ENCODE assay signal across 8 mouse cellular contexts in the genomic region with DNA sequence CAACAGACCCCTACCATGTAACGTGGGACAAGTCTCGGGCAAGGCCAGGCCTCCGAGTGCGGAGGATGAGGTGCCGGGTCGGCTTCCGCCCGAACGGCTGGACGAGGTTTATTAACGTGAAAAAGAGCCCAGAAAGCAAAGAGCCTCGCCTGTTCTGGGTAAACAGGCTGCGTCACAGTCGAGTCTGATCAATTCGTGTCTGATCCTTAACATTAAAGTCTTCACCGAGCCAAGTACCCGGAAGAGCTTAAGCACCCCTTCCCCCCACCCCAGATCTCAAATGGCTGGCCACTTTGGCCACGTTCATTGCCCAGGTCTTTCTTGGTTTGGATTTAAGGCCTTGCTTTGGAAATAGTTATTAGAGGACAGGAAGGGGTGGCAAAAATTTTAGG. TPM values are rescaled to one million over a fixed set of nuclear protein-coding genes. Genes with fewer than 3 reads are reported as not detected.
A peak's percentile ranks its signal among the peaks of the same experiment; 100 is the strongest.
DNase-seq lines count a peak whose midpoint lies in the region; ATAC-seq and TF ChIP-seq lines count a peak whose summit lies in the region.

No protein-coding gene starts in this region.

- under 1% methylated on average over 18 of the region's 18 CpGs for WGBS in heart, embryonic 14.5 days
- WGBS in forebrain, embryonic 14.5 days, result 1% methylated on average over 18 of the region's 18 CpGs
- 0% methylated on average over 18 of the region's 18 CpGs for WGBS in liver, postnatal 0 days (ENCODE audit: insufficient replicate concordance)

- DNase-seq in heart, postnatal 10 days, result no peak
- DNase-seq in forebrain, embryonic 14.5 days (ENCODE audit: low spot score), result no peak
- DNase-seq in liver, postnatal 0 days, result no peak
- DNase-seq in cerebellum, postnatal 36 days, result no peak
- no peak for DNase-seq in adrenal gland, postnatal 14 days
- DNase-seq in left cerebral cortex, adult 18-20 months (ENCODE audit: low spot score in 2 of 2), result no peak

- peaks cover 35% of the 10 kb centered on the region for H3K36me3 ChIP-seq in heart, embryonic 14.5 days (ENCODE audit: control insufficient read depth, insufficient read depth, low read length)
- H3K36me3 ChIP-seq in ES-Bruce4 (ENCODE audit: control insufficient read depth, insufficient read depth, low read length, poor library complexity, severe bottlenecking), result peaks cover 37% of the 10 kb centered on the region
- peaks cover 35% of the 10 kb centered on the region for H3K36me3 ChIP-seq in forebrain, embryonic 14.5 days (ENCODE audit: control insufficient read depth, insufficient read depth, low read length)
- peaks cover 33% of the 10 kb centered on the region for H3K36me3 ChIP-seq in liver, postnatal 0 days (replicated peaks; ENCODE audit: insufficient read depth, low read length)

- peak overlapping the region; percentile 86 to 95 for H3K4me3 ChIP-seq in heart, embryonic 14.5 days (ENCODE audit: control insufficient read depth in 1 of 2, insufficient read depth in 1 of 2, low read depth in 1 of 2, low read length in 2 of 2)
- H3K4me3 ChIP-seq in ES-Bruce4 (ENCODE audit: low read depth, low read length), result peak overlapping the region; percentile 96
- peak overlapping the region; percentile 99 for H3K4me3 ChIP-seq in forebrain, embryonic 14.5 days (ENCODE audit: low read depth, low read length)
- peak overlapping the region; percentile 83 for H3K4me3 ChIP-seq in liver, postnatal 0 days (ENCODE audit: low read depth, low read length)

- H3K4me1 ChIP-seq in heart, embryonic 14.5 days (ENCODE audit: control insufficient read depth in 2 of 2, insufficient read depth in 2 of 2, low read length in 2 of 2), result peaks cover 7 to 8% of the 10 kb centered on the region in 2 experiments
- H3K4me1 ChIP-seq in ES-Bruce4 (ENCODE audit: control insufficient read depth, insufficient read depth, low read length), result peaks cover 1% of the 10 kb centered on the region
- H3K4me1 ChIP-seq in forebrain, embryonic 14.5 days (ENCODE audit: control insufficient read depth, insufficient read depth, low read length), result peaks cover 15% of the 10 kb centered on the region
- peaks cover 8% of the 10 kb centered on the region for H3K4me1 ChIP-seq in liver, postnatal 0 days (ENCODE audit: insufficient read depth)

- H3K9me3 ChIP-seq in heart, embryonic 14.5 days (ENCODE audit: control insufficient read depth, low read length), result no peaks in the 10 kb centered on the region
- H3K9me3 ChIP-seq in ES-Bruce4 (replicated peaks; ENCODE audit: control insufficient read depth, insufficient read depth, low read length, poor library complexity, severe bottlenecking), result no peaks in the 10 kb centered on the region
- no peaks in the 10 kb centered on the region for H3K9me3 ChIP-seq in forebrain, embryonic 14.5 days (replicated peaks; ENCODE audit: control insufficient read depth, low read length)
- H3K9me3 ChIP-seq in liver, postnatal 0 days (ENCODE audit: low read length), result no peaks in the 10 kb centered on the region

- intact Hi-C loops in heart, postnatal 10 days (cut with DNase I), result no loop called here

- no peak for ATAC-seq in heart, embryonic 14.5 days (ENCODE audit: insufficient number of reproducible peaks, insufficient read depth, low FRiP score, low read depth)
- no peak for ATAC-seq in forebrain, embryonic 14.5 days
- peak; percentile 7; the same call in 1 of the 2 replicates for ATAC-seq in liver, postnatal 0 days

- H3K4me2 ChIP-seq in heart, embryonic 14.5 days (ENCODE audit: low read length), result peak overlapping the region; percentile 96
- peak overlapping the region; percentile 97 for H3K4me2 ChIP-seq in forebrain, embryonic 14.5 days (ENCODE audit: low read length)
- H3K4me2 ChIP-seq in liver, postnatal 0 days (ENCODE audit: low read depth, low read length), result peak overlapping the region; percentile 93

- TF ChIP-seq POLR2A in ES-Bruce4 (IDR thresholded peaks at IDR 0.05; ENCODE audit: insufficient read depth, low read length), result no peak

- TF ChIP-seq CTCF in ES-Bruce4 (IDR thresholded peaks at IDR 0.05; ENCODE audit: low read depth, low read length), result no peak
- TF ChIP-seq CTCF in liver, postnatal 0 days (IDR thresholded peaks at IDR 0.05; ENCODE audit: low read depth), result no peak

- peak overlapping the region; percentile 85 to 91 for H3K27ac ChIP-seq in heart, embryonic 14.5 days (replicated peaks in 1 of 2; ENCODE audit: control insufficient read depth in 1 of 2, insufficient read depth in 1 of 2, low read depth in 2 of 2, low read length in 2 of 2)
- peak overlapping the region; percentile 20 for H3K27ac ChIP-seq in ES-Bruce4 (ENCODE audit: insufficient read depth, low read length)
- H3K27ac ChIP-seq in forebrain, embryonic 14.5 days (ENCODE audit: low read depth, low read length), result peak overlapping the region; percentile 74
- peak overlapping the region; percentile 84 for H3K27ac ChIP-seq in liver, postnatal 0 days (ENCODE audit: low read depth)

- H3K27me3 ChIP-seq in heart, embryonic 14.5 days (ENCODE audit: control insufficient read depth, insufficient read depth, low read length), result no peaks in the 10 kb centered on the region
- H3K27me3 ChIP-seq in ES-Bruce4 (ENCODE audit: control insufficient read depth, insufficient read depth, low read length, poor library complexity, severe bottlenecking), result no peaks in the 10 kb centered on the region
- no peaks in the 10 kb centered on the region for H3K27me3 ChIP-seq in forebrain, embryonic 14.5 days (replicated peaks; ENCODE audit: control insufficient read depth, insufficient read depth, low read length)
- no peaks in the 10 kb centered on the region for H3K27me3 ChIP-seq in liver, postnatal 0 days (ENCODE audit: insufficient read depth, low read length)

- peak overlapping the region; percentile 97 for H3K9ac ChIP-seq in heart, embryonic 14.5 days (ENCODE audit: low read length)
- H3K9ac ChIP-seq in ES-Bruce4 (ENCODE audit: low read depth, poor library complexity, severe bottlenecking), result peak overlapping the region; percentile 93
- peak overlapping the region; percentile 99 for H3K9ac ChIP-seq in forebrain, embryonic 14.5 days (ENCODE audit: low read length)
- peak overlapping the region; percentile 90 for H3K9ac ChIP-seq in liver, postnatal 0 days (replicated peaks)

- TF ChIP-seq EP300 in ES-Bruce4 (IDR thresholded peaks at IDR 0.05; ENCODE audit: insufficient read depth, low read depth, low read length), result no peak
- no peak for TF ChIP-seq EP300 in liver, postnatal 0 days (IDR thresholded peaks at IDR 0.05; ENCODE audit: low read depth)

RNA-seq across cellular contexts. Expression of gene Rpl19, which starts 0.8 kb away (rescaled TPM):
- polyA plus RNA-seq in heart, embryonic 14.5 days (2014; fragmentation: Nextera tagmentation; extraction: Ambion mirVana), result 721 and 767 TPM in 2 replicates
- total RNA-seq in heart, postnatal 10 days (2021), result 100 to 1,000 TPM; 713 to 718 TPM
- 2,020 and 2,244 TPM in 2 replicates for polyA plus RNA-seq in ES-Bruce4 (2011; ENCODE audit: insufficient read depth, insufficient read length, low read depth, missing spikeins)
- 787 and 932 TPM in 2 replicates for polyA plus RNA-seq in forebrain, embryonic 14.5 days (2014; fragmentation: Nextera tagmentation; extraction: Ambion mirVana)
- 568 TPM in 2 replicates for polyA plus RNA-seq in liver, postnatal 0 days (2015; fragmentation: Nextera tagmentation; extraction: Ambion mirVana)
- total RNA-seq in adrenal gland, postnatal 14 days (2021), result 1,235 and 1,395 TPM in 2 replicates
- total RNA-seq in left cerebral cortex, adult 18-20 months (2021), result 100 to 1,000 TPM; 627 to 650 TPM

RNA-seq across cellular contexts. Expression of gene Cacnb1, which starts 4.5 kb away (rescaled TPM):
- 7.1 and 7.9 TPM in 2 replicates for polyA plus RNA-seq in heart, embryonic 14.5 days (2014; fragmentation: Nextera tagmentation; extraction: Ambion mirVana)
- 1 to 10 TPM; 7.4 to 8.0 TPM for total RNA-seq in heart, postnatal 10 days (2021)
- polyA plus RNA-seq in ES-Bruce4 (2011; ENCODE audit: insufficient read depth, insufficient read length, low read depth, missing spikeins), result 5.2 and 6.3 TPM in 2 replicates
- polyA plus RNA-seq in forebrain, embryonic 14.5 days (2014; fragmentation: Nextera tagmentation; extraction: Ambion mirVana), result 22.1 and 29.2 TPM in 2 replicates
- polyA plus RNA-seq in liver, postnatal 0 days (2015; fragmentation: Nextera tagmentation; extraction: Ambion mirVana), result 0.23 and 0.77 TPM in 2 replicates
- total RNA-seq in adrenal gland, postnatal 14 days (2021), result 7.8 and 10.4 TPM in 2 replicates
- total RNA-seq in left cerebral cortex, adult 18-20 months (2021), result 100 to 1,000 TPM; 154 to 170 TPM

RNA-seq across cellular contexts. Expression of gene Stac2, which starts 26.0 kb away (rescaled TPM):
- 0.59 and 0.78 TPM in 2 replicates for polyA plus RNA-seq in heart, embryonic 14.5 days (2014; fragmentation: Nextera tagmentation; extraction: Ambion mirVana)
- under 1 TPM; 0.31 to 0.42 TPM for total RNA-seq in heart, postnatal 10 days (2021)
- 5.6 and 9.6 TPM in 2 replicates for polyA plus RNA-seq in ES-Bruce4 (2011; ENCODE audit: insufficient read depth, insufficient read length, low read depth, missing spikeins)
- 1.1 and 2.4 TPM in 2 replicates for polyA plus RNA-seq in forebrain, embryonic 14.5 days (2014; fragmentation: Nextera tagmentation; extraction: Ambion mirVana)
- polyA plus RNA-seq in liver, postnatal 0 days (2015; fragmentation: Nextera tagmentation; extraction: Ambion mirVana), result 0.07 and 0.13 TPM in 2 replicates
- 3.1 and 3.7 TPM in 2 replicates for total RNA-seq in adrenal gland, postnatal 14 days (2021)
- total RNA-seq in left cerebral cortex, adult 18-20 months (2021), result 100 to 1,000 TPM in 1 of 2 experiments, 10 to 100 TPM in 1; 86.3 to 109 TPM

RNA-seq across cellular contexts. Expression of gene Arl5c, which starts 31.3 kb away (rescaled TPM):
- 3.2 and 4.0 TPM in 2 replicates for polyA plus RNA-seq in heart, embryonic 14.5 days (2014; fragmentation: Nextera tagmentation; extraction: Ambion mirVana)
- total RNA-seq in heart, postnatal 10 days (2021), result 1 to 10 TPM; 1.6 to 1.7 TPM
- 2.8 and 3.6 TPM in 2 replicates for polyA plus RNA-seq in ES-Bruce4 (2011; ENCODE audit: insufficient read depth, insufficient read length, low read depth, missing spikeins)
- 2.8 and 4.8 TPM in 2 replicates for polyA plus RNA-seq in forebrain, embryonic 14.5 days (2014; fragmentation: Nextera tagmentation; extraction: Ambion mirVana)
- polyA plus RNA-seq in liver, postnatal 0 days (2015; fragmentation: Nextera tagmentation; extraction: Ambion mirVana), result 9.9 and 10.0 TPM in 2 replicates
- 1.1 and 4.4 TPM in 2 replicates for total RNA-seq in adrenal gland, postnatal 14 days (2021)
- total RNA-seq in left cerebral cortex, adult 18-20 months (2021), result 1 to 10 TPM; 1.4 to 1.9 TPM

RNA-seq across cellular contexts. Expression of gene Plxdc1, which starts 41.0 kb away (rescaled TPM):
- polyA plus RNA-seq in heart, embryonic 14.5 days (2014; fragmentation: Nextera tagmentation; extraction: Ambion mirVana), result 0.43 and 0.66 TPM in 2 replicates
- 1 to 10 TPM; 4.8 to 6.9 TPM for total RNA-seq in heart, postnatal 10 days (2021)
- 3.0 and 3.3 TPM in 2 replicates for polyA plus RNA-seq in ES-Bruce4 (2011; ENCODE audit: insufficient read depth, insufficient read length, low read depth, missing spikeins)
- 0.48 and 0.84 TPM in 2 replicates for polyA plus RNA-seq in forebrain, embryonic 14.5 days (2014; fragmentation: Nextera tagmentation; extraction: Ambion mirVana)
- polyA plus RNA-seq in liver, postnatal 0 days (2015; fragmentation: Nextera tagmentation; extraction: Ambion mirVana), result 0.75 TPM in 2 replicates
- 4.3 and 4.8 TPM in 2 replicates for total RNA-seq in adrenal gland, postnatal 14 days (2021)
- total RNA-seq in left cerebral cortex, adult 18-20 months (2021), result 10 to 100 TPM; 42.2 to 46.7 TPM

Comparison
In these comparisons a context has a peak if more than half of its experiments do, and no peak if none do; other contexts are left out.
1. H3K27ac ChIP-seq: peak in every context shown above with its lines; median percentile 88 in heart, embryonic 14.5 days; 84 in liver, postnatal 0 days; 74 in forebrain, embryonic 14.5 days; 20 in ES-Bruce4.